Mouse (Mus musculus): ENCODE data around the gene Mss51. TPM values are rescaled to one million over a fixed set of nuclear protein-coding genes. Genes with fewer than 3 reads are reported as not detected.

Mss51 gene
- total and polyA plus RNA-seq, 2 experiments = 0.10 to 0.18 TPM

DNA sequence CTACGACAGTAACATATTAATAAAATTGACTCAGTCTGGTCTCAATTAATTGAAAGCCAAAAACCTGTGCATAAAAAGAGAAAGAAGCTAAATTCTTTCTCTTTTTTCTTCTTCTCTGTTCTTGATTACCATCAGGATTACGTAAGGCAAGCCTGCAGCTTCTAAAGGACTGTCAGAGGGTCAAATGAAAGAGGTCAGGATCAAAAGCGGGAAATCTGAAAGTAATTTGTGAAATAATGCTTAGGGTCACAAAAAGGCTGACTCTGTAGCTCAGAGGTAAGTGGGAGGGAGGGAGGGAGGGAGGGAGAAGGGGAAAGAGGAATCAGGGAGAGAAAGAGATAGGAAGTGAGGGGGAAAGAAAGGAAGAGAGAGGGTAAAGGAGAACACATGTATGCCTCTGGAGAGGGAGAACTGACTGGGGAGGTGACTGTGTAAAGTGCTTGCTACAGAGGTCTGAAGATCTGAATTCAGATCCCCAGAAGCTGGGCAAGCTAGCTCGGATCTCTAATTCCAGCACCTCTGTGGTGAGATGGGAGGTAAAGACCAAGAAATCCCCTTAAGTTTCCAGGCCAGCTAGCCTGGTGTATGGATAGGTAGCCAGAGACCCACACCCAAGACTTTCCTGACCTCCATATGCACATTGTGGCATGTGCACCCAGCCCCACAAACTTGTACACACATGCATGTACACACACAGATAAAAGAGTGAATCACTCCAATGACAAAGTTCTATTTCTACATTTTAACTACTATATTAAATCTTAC is 19.3 kb downstream of the Mss51 start:
- Histone ChIP-seq H3K27ac (replicated peaks; ENCODE audit: insufficient read depth, low read depth, low read length) (peak overlapping the region; percentile 40; the same call in 1 of the 2 replicates), H3K79me2 (ENCODE audit: control insufficient read depth, insufficient read depth, low read length) (peaks cover 12% of the 10 kb centered on the region; the same call in 1 of the 2 replicates), H3K9ac (ENCODE audit: low read depth, low read length) (peak overlapping the region; percentile 21), H3K4me3 (ENCODE audit: insufficient read depth, low read depth, low read length) (no peak overlapping the region), H3K27me3 (ENCODE audit: control insufficient read depth, insufficient read depth, low read length) (no peaks in the 10 kb centered on the region), H3K4me1 (ENCODE audit: control insufficient read depth, insufficient read depth, low read length) (peaks cover 12% of the 10 kb centered on the region), H3K36me3 (ENCODE audit: control insufficient read depth, insufficient read depth, low read length) (peaks cover 9% of the 10 kb centered on the region)
- 30% methylated on average over 4 of the region's 4 CpGs for WGBS
- peak; percentile 69 for DNase-seq (ENCODE audit: extremely low read depth, low read depth, low spot score)
- TF ChIP-seq CTCF (IDR thresholded peaks at IDR 0.05; ENCODE audit: low read depth, low read length) = no peak
- TF ChIP-seq POLR2A (IDR thresholded peaks at IDR 0.05; ENCODE audit: extremely low read depth, insufficient read depth, low read length) = no peak

DNA sequence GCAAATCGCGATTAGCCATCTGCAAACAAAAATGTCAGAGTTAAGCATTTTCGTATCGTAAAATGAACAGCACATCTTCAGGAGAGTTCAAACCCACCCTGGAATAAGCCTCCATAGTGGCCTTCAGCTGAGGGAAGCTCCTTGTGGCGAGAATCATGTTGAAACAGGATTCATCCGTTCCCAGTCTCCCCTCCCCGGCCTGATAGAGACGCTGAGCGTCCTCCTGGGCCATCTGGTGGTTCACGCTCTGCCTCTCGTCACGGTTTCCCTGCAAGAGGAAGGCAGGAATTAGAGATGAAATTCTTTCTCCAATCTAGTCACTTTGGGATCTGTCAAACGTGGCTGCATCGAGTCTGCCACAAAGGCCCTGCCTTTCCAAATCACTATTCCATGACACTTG is 36.5 kb downstream of the Mss51 start:
- WGBS = 90% methylated on average over 14 of the region's 14 CpGs
- H3K36me3 ChIP-seq (ENCODE audit: control insufficient read depth, insufficient read depth, low read length) = peaks cover 82% of the 10 kb centered on the region
- DNase-seq (ENCODE audit: extremely low read depth, low read depth, low spot score) = no peak

DNA sequence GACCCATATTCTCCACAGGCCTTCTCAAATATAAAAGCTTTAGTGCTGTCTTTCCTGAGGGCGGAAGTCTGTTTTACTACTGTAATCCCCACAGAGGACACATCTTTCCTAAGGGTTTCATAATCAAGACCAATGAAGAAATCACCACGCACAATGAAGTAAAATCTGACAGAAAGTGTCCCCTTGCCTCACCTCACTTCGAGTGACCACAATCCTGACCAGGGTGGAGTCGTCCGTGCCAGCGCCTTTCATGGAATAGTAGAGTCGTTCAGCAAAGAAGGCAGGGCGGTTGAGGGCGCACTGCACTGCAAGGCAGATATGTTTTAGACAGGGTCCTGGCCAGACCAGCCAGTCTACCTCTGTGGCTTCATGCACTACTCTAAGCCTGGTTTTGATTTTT is 38.3 kb downstream of the Mss51 start:
- DNase-seq (ENCODE audit: extremely low read depth, low read depth, low spot score) = no peak
- H3K4me1 ChIP-seq (ENCODE audit: control insufficient read depth, insufficient read depth, low read length) = no peaks in the 10 kb centered on the region
- H3K9ac ChIP-seq (ENCODE audit: low read depth, low read length) = no peak overlapping the region
- 96% methylated on average over 9 of the region's 9 CpGs for WGBS
- no peaks in the 10 kb centered on the region for H3K79me2 ChIP-seq (ENCODE audit: control insufficient read depth, insufficient read depth, low read length)
- H3K4me3 ChIP-seq (ENCODE audit: insufficient read depth, low read depth, low read length) = no peak overlapping the region
- TF ChIP-seq POLR2A (IDR thresholded peaks at IDR 0.05; ENCODE audit: extremely low read depth, insufficient read depth, low read length) (no peak), CTCF (IDR thresholded peaks at IDR 0.05; ENCODE audit: low read depth, low read length) (no peak)
- peaks cover 66% of the 10 kb centered on the region for H3K36me3 ChIP-seq (ENCODE audit: control insufficient read depth, insufficient read depth, low read length)
- no peaks in the 10 kb centered on the region for H3K27me3 ChIP-seq (ENCODE audit: control insufficient read depth, insufficient read depth, low read length)
- H3K27ac ChIP-seq (replicated peaks; ENCODE audit: insufficient read depth, low read depth, low read length) = no peak overlapping the region

More for the DNA sequence above, 36.5 kb downstream of the Mss51 start:
- no peaks in the 10 kb centered on the region for H3K4me1 ChIP-seq (ENCODE audit: control insufficient read depth, insufficient read depth, low read length)
- no peak overlapping the region for H3K4me3 ChIP-seq (ENCODE audit: insufficient read depth, low read depth, low read length)
- H3K79me2 ChIP-seq (ENCODE audit: control insufficient read depth, insufficient read depth, low read length) = no peaks in the 10 kb centered on the region
- no peak overlapping the region for H3K27ac ChIP-seq (replicated peaks; ENCODE audit: insufficient read depth, low read depth, low read length)
- no peak for TF ChIP-seq CTCF (IDR thresholded peaks at IDR 0.05; ENCODE audit: low read depth, low read length)
- no peak for TF ChIP-seq POLR2A (IDR thresholded peaks at IDR 0.05; ENCODE audit: extremely low read depth, insufficient read depth, low read length)
- no peak overlapping the region for H3K9ac ChIP-seq (ENCODE audit: low read depth, low read length)
- H3K27me3 ChIP-seq (ENCODE audit: control insufficient read depth, insufficient read depth, low read length) = no peaks in the 10 kb centered on the region

DNA sequence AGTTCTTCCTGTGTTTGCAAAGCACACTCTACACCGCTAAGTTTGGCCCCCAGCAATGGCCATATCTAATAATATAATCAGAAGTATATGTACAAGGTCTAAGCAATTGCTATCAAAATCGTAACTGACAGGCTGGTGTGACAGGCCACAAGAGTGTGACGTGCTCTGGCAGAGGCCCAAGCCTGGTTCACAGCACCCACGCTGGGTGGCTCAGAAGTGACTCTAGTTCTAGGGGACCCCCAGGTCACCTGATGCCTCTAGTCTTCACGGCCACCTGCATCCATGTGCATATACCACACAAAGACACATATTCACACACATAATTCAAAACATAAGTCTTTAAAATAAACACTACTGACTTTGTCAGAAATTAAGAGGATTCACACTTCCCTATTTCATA is 43.8 kb downstream of the Mss51 start:
- Histone ChIP-seq H3K4me3 (ENCODE audit: insufficient read depth, low read depth, low read length) (no peak overlapping the region), H3K79me2 (ENCODE audit: control insufficient read depth, insufficient read depth, low read length) (no peaks in the 10 kb centered on the region), H3K36me3 (ENCODE audit: control insufficient read depth, insufficient read depth, low read length) (peaks cover 16% of the 10 kb centered on the region), H3K27me3 (ENCODE audit: control insufficient read depth, insufficient read depth, low read length) (no peaks in the 10 kb centered on the region), H3K9ac (ENCODE audit: low read depth, low read length) (no peak overlapping the region), H3K27ac (replicated peaks; ENCODE audit: insufficient read depth, low read depth, low read length) (no peak overlapping the region), H3K4me1 (ENCODE audit: control insufficient read depth, insufficient read depth, low read length) (no peaks in the 10 kb centered on the region)
- TF ChIP-seq CTCF (IDR thresholded peaks at IDR 0.05; ENCODE audit: low read depth, low read length) = no peak
- no peak for TF ChIP-seq POLR2A (IDR thresholded peaks at IDR 0.05; ENCODE audit: extremely low read depth, insufficient read depth, low read length)
- DNase-seq (ENCODE audit: extremely low read depth, low read depth, low spot score) = no peak
- 96% methylated on average over 5 of the region's 5 CpGs for WGBS

DNA sequence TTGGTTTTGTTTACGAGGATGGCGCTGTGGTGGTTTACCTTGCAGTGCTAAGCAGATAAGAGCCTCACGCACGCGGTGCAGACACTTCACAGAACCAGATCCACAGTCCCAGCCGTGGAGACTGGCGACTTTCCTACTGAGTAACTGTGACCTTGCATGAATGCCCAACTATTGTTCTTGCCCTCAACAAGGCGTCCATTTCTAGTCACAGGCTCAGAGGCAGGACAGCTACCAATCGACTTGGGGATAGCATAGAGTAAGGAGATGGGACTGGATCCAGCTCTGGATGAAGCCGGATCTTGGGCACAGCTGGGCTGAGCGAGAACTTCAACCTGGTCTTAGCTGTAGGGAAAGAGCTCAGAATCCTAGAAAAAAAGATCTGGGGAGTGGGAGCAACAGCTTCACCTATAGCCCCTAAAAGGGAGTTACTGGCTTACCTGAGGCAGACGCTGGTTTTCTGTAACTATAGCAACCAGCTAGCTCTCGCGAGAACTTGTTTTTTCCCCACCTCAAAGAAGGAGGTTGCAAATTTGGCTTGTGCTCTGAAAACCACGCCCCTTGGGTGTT is 44.9 kb downstream of the Mss51 start, which contains the start of gene Cfap70:
Gene Cfap70 (minus strand): TSS at position 462 of the 567 bp plus-strand sequence.
- peaks cover 13% of the 10 kb centered on the region for H3K36me3 ChIP-seq (ENCODE audit: control insufficient read depth, insufficient read depth, low read length)
- TF ChIP-seq CTCF (IDR thresholded peaks at IDR 0.05; ENCODE audit: low read depth, low read length) = no peak
- no peaks in the 10 kb centered on the region for H3K27me3 ChIP-seq (ENCODE audit: control insufficient read depth, insufficient read depth, low read length)
- no peaks in the 10 kb centered on the region for H3K4me1 ChIP-seq (ENCODE audit: control insufficient read depth, insufficient read depth, low read length)
- H3K9ac ChIP-seq (ENCODE audit: low read depth, low read length) = peak within 1 kb of the TSS; percentile 33
- no peak within 1 kb of the TSS for H3K27ac ChIP-seq (replicated peaks; ENCODE audit: insufficient read depth, low read depth, low read length)
- DNase-seq (ENCODE audit: extremely low read depth, low read depth, low spot score) = peak; percentile 85
- H3K4me3 ChIP-seq (ENCODE audit: insufficient read depth, low read depth, low read length) = peak within 1 kb of the TSS; percentile 45
- no peaks in the 10 kb centered on the region for H3K79me2 ChIP-seq (ENCODE audit: control insufficient read depth, insufficient read depth, low read length)
- WGBS = 1% methylated on average over 15 of the region's 15 CpGs

DNA sequence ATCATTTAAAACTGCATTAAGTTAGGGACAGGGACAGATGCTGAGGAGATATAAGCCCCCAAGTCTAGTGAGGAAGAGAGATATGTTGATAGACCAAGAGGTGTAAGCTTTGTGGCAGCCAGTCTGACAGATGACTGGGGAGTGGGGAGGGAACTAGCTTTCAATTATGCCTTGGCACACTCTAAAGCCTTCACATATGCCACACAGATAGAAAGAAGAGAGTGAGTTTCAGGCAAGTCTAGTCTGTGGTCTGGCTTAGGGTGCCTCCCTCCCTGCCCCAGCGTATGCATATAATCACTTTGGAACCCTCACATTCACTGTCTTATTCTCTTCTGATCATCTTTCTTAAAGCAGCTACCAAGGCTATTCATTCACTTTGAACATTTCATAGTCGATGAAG is 45.4 kb downstream of the Mss51 start:
- H3K4me3 ChIP-seq (ENCODE audit: insufficient read depth, low read depth, low read length) = 0 out of 2 replicates have a peak overlapping the region, but pooled peaks have one; percentile 45
- H3K27ac ChIP-seq (replicated peaks; ENCODE audit: insufficient read depth, low read depth, low read length) = no peak overlapping the region
- peak overlapping the region; percentile 33; the same call in 1 of the 2 replicates for H3K9ac ChIP-seq (ENCODE audit: low read depth, low read length)
- H3K36me3 ChIP-seq (ENCODE audit: control insufficient read depth, insufficient read depth, low read length) = peaks cover 10% of the 10 kb centered on the region
- no peak for DNase-seq (ENCODE audit: extremely low read depth, low read depth, low spot score)
- TF ChIP-seq CTCF (IDR thresholded peaks at IDR 0.05; ENCODE audit: low read depth, low read length) = no peak
- TF ChIP-seq POLR2A (IDR thresholded peaks at IDR 0.05; ENCODE audit: extremely low read depth, insufficient read depth, low read length) = no peak
- WGBS = 15% methylated on average over 2 of the region's 2 CpGs
- H3K27me3 ChIP-seq (ENCODE audit: control insufficient read depth, insufficient read depth, low read length) = no peaks in the 10 kb centered on the region
- H3K79me2 ChIP-seq (ENCODE audit: control insufficient read depth, insufficient read depth, low read length) = no peaks in the 10 kb centered on the region
- no peaks in the 10 kb centered on the region for H3K4me1 ChIP-seq (ENCODE audit: control insufficient read depth, insufficient read depth, low read length)
